Mouse (Mus musculus): ENCODE results near the gene Fxyd6. TPM values are rescaled to one million over a fixed set of nuclear protein-coding genes. Genes with fewer than 3 reads are reported as not detected.

The Fxyd6 gene
- 1 to 10 TPM in 1 of 3 experiments, not detected in 2; 1.6 TPM for polyA plus RNA-seq (2017; shearing (Covaris generic))

- peak; percentile 32 for ATAC-seq
Measured at GRCm38 (mm10) chr9:45370117-45370561, at the start of gene Fxyd6. Fxyd6 (plus strand) TSS chr9:45370185.

- ATAC-seq, result no peak
Measured at GRCm38 (mm10) chr9:45321465-45321864, 48.5 kb upstream of the Fxyd6 start.

GRCm38 (mm10) chr9:45321946-45322430 is 48.0 kb upstream of the Fxyd6 start:
- ATAC-seq, result no peak

GRCm38 (mm10) chr9:45326390-45326789 is 43.6 kb upstream of the Fxyd6 start:
- no peak for ATAC-seq

- ATAC-seq, result no peak
Measured at GRCm38 (mm10) chr9:45328263-45328662, 41.7 kb upstream of the Fxyd6 start.

- peak; percentile 56 for ATAC-seq
Measured at GRCm38 (mm10) chr9:45329577-45329976, 40.4 kb upstream of the Fxyd6 start.

- ATAC-seq, result no peak
Measured at GRCm38 (mm10) chr9:45337406-45337805, 32.6 kb upstream of the Fxyd6 start.

- ATAC-seq, result no peak
Measured at GRCm38 (mm10) chr9:45343066-45343465, 26.9 kb upstream of the Fxyd6 start.

GRCm38 (mm10) chr9:45345516-45345915 is 24.5 kb upstream of the Fxyd6 start:
- ATAC-seq, result no peak

- ATAC-seq, result no peak
Measured at GRCm38 (mm10) chr9:45346276-45346675, 23.7 kb upstream of the Fxyd6 start.

- ATAC-seq, result no peak
Measured at GRCm38 (mm10) chr9:45348560-45348959, 21.4 kb upstream of the Fxyd6 start.

GRCm38 (mm10) chr9:45349181-45349580 is 20.8 kb upstream of the Fxyd6 start:
- no peak for ATAC-seq

GRCm38 (mm10) chr9:45349851-45350250 is 20.1 kb upstream of the Fxyd6 start:
- no peak for ATAC-seq

- ATAC-seq, result no peak
Measured at GRCm38 (mm10) chr9:45355192-45355591, 14.8 kb upstream of the Fxyd6 start.

GRCm38 (mm10) chr9:45358356-45358755 is 11.6 kb upstream of the Fxyd6 start:
- ATAC-seq, result no peak

GRCm38 (mm10) chr9:45362051-45362461 is 7.9 kb upstream of the Fxyd6 start:
- ATAC-seq, result no peak

- ATAC-seq, result no peak
Measured at GRCm38 (mm10) chr9:45363639-45364214, 6.3 kb upstream of the Fxyd6 start.

GRCm38 (mm10) chr9:45367716-45368115 is 2.3 kb upstream of the Fxyd6 start:
- no peak for ATAC-seq

- no peak for ATAC-seq
Measured at GRCm38 (mm10) chr9:45368341-45368901, 1.6 kb upstream of the Fxyd6 start.

- no peak for ATAC-seq
Measured at GRCm38 (mm10) chr9:45370616-45371336, 791 bp downstream of the Fxyd6 start.

GRCm38 (mm10) chr9:45371337-45371707 is 1.3 kb downstream of the Fxyd6 start:
- no peak for ATAC-seq

GRCm38 (mm10) chr9:45373896-45374295 is 3.9 kb downstream of the Fxyd6 start:
- ATAC-seq, result no peak

GRCm38 (mm10) chr9:45374988-45375502 is 5.1 kb downstream of the Fxyd6 start:
- no peak for ATAC-seq

GRCm38 (mm10) chr9:45376427-45376826 is 6.4 kb downstream of the Fxyd6 start:
- no peak for ATAC-seq
